Mouse (Mus musculus) brain, adult 10 weeks (tissue): ENCODE measurements around the gene Tcaf1. TPM values are rescaled to one million over a fixed set of nuclear protein-coding genes. Genes with fewer than 3 reads are reported as not detected.

Source experiments
- polyA plus RNA-seq: library from polyadenylated mRNA; stranded (reverse); fragments of 350-450 nt; fragmentation: Illumina TruSeq; extraction: RNeasy Lipid Tissue Mini Kit (QIAGEN cat#74804); gene quantifications from one replicate; pipeline ENCODE4 v1.2.3, GENCODE M21; 2015; ENCODE audit warnings: low read depth, low replicate concordance

Gene Tcaf1
- 151 TPM for polyA plus RNA-seq

DNA sequence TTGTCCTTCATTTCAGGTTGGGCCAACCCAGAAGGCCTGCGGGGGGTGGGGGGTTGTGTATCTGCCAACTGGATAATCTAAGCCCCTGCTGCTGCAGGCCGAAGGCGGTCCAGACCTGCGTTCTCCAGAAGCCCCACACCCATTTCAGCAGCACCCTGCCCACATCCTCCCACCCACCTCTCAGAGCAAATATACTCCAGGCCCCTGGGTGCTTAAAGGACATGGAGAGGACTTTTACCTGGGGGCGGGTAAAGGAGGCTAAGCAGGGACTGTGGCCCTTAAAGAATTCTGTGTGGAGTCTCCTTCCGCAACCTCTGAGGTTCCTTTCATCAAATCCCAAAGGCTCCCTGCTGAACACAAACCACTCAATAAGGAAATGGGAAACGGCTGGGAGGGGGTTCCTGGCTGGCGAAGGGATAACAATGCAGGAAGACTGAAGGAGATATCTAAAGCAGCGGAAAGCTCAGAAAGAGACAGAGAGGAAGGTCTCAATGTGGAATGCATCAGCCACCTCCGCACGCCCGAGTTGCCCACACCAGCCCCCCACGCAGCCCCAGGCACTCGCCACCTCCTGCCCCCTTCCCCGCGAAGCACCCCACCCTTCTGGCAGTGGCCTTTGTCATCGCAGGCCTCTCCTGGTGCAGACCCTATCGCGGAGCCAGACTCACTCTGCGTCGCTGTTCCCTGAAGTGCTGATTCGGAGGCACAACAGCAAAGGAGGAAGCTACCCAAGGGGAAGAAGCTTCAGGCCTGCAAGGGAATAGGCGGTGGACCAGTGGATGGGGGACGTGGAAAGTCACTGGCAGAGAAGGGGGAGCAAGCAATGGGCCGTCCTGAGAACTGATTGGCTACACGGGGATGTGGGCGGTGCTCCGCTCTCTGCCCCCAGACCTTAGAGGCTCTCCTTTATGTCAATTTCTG is at the start of gene Tcaf1:
TSS of gene Tcaf1 (minus strand) at position 798 of the 921 bp plus-strand sequence.

DNA sequence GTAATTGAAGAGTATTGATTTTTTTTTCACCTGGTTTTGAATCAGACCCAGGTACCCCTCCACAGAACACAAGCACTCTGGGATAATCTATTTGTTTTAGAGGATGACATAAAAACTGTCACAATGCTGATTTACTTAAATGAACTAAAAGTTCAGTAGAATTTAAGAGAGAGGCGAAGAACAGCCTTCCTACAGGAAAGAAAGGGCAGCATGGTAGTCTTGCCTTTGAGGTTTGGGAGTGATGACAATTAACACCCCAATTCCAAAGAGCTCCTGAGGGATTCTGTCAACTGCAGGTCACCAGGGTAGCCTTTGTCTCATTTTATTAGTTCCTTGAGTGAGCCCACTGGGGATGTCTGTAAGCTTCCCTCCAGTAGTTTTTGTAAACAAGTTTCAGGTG is 46.2 kb upstream of the Tcaf1 start, which contains the start of gene Olfr38:
TSS of gene Olfr38 (plus strand) at position 301 of the 400 bp plus-strand sequence.

DNA sequence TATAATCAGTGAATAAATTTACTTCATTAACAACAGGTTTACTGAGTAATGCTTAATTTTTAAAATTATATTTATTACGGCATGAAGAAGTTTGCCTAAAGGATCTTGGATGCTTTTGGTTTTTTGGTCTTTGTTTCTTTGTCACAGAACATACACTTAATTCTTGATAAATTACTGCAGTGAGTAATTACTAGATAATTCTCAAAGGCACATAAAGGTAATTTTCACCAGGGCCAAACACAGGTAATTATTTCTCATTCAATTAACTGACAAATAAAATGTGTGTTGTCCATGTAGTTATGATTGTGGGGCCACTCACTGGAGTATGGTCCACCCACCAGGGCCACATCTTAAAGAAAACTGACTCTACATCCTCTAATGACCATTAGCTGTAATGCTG is 29.2 kb upstream of the Tcaf1 start, which contains the start of gene Olfr453:
TSS of gene Olfr453 (plus strand) at position 301 of the 400 bp plus-strand sequence.

DNA sequence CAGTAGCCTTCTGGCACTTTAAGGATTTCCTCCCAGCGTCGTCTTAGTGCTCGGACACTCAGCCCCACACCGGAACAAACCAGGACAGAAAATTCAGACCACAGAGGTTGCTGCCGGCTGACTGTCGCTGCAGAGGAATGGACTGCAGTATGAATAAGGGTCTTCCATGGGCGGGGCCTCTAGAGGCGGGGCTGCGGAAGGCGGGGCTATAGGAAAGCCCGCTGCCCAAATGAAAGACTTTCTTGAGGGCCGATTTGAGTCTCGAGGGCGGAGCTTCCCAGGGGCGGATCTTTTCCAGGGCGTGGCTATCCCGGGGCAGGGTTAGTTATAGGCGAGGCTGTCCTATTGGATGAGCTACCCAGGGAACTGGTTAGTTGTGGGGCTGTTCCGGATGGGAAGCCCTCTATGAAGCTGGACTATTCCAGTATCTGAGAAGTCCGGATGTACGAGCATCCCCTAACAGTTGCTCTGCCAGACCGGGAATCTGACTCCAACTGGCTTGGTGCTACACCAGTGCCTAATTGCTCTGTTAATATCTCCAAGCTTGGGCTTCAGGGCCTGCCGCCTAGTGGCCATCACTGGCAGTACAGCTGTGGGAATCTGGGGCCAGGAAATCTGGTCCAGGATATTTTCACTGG is 64.9 kb downstream of the Tcaf1 start, which contains the start of gene Tcaf2:
TSS of gene Tcaf2 (minus strand) at position 343 of the 638 bp plus-strand sequence.

Other genes starting within 250 kb of the Tcaf1 start
- gene Olfr458, start 244.9 kb downstream of the Tcaf1 start, polyA plus RNA-seq = not detected
- not detected for gene Olfr457, start 233.8 kb downstream of the Tcaf1 start, polyA plus RNA-seq
- not detected for gene Olfr456, start 222.9 kb downstream of the Tcaf1 start, polyA plus RNA-seq
- gene Olfr455, start 162.5 kb downstream of the Tcaf1 start, polyA plus RNA-seq = not detected
- not detected for gene Tcaf3, start 112.4 kb downstream of the Tcaf1 start, polyA plus RNA-seq
- 0.55 TPM for gene Tcaf2, start 64.8 kb downstream of the Tcaf1 start, polyA plus RNA-seq
- gene Olfr453, start 29.3 kb upstream of the Tcaf1 start, polyA plus RNA-seq = not detected
- gene Olfr38, start 46.3 kb upstream of the Tcaf1 start, polyA plus RNA-seq = not detected
- gene Olfr452, start 75.0 kb upstream of the Tcaf1 start, polyA plus RNA-seq = not detected
- gene Olfr450, start 101.9 kb upstream of the Tcaf1 start, polyA plus RNA-seq = not detected
- gene Olfr449, start 124.3 kb upstream of the Tcaf1 start, polyA plus RNA-seq = not detected
- gene Olfr448, start 180.4 kb upstream of the Tcaf1 start, polyA plus RNA-seq = not detected
- gene Olfr447, start 198.8 kb upstream of the Tcaf1 start, polyA plus RNA-seq = not detected
- gene Olfr446, start 211.3 kb upstream of the Tcaf1 start, polyA plus RNA-seq = not detected
- gene Olfr444, start 239.0 kb upstream of the Tcaf1 start, polyA plus RNA-seq = not detected